Mouse (Mus musculus) forebrain, embryonic 16.5 days (tissue): ENCODE results near the gene Zdhhc3. TPM values are rescaled to one million over a fixed set of nuclear protein-coding genes. Genes with fewer than 3 reads are reported as not detected.
A peak's percentile ranks its signal among the peaks of the same experiment; 100 is the strongest.

Experiments used
- ATAC-seq: fragments of 200-750 bp; cut with Nextera tagmentation; 2 replicates; pipeline ENCODE4 v1.8.0; 2017; ENCODE audit warnings: mild to moderate bottlenecking, moderate library complexity
- H3K27ac ChIP-seq: fragments of 300-500 bp; sonication (generic); 2 replicates; pipeline ENCODE4 v1.5.1; 2014; ENCODE audit warnings: low read length, control low read depth
- H3K27me3 ChIP-seq: fragments of 300-500 bp; sonication (generic); replicated peaks from 2 replicates; pipeline ENCODE4 v1.6.1; 2014; ENCODE audit warnings: low read length; ENCODE audit not compliant: control insufficient read depth, insufficient read depth
- H3K36me3 ChIP-seq: fragments of 300-500 bp; sonication (generic); 2 replicates; pipeline ENCODE4 v1.6.1; 2014; ENCODE audit not compliant: control insufficient read depth, insufficient read depth
- H3K4me1 ChIP-seq: fragments of 300-500 bp; sonication (generic); replicated peaks from 2 replicates; pipeline ENCODE4 v1.6.1; 2014; ENCODE audit warnings: low read length; ENCODE audit not compliant: control insufficient read depth, insufficient read depth
- H3K4me2 ChIP-seq: fragments of 300-500 bp; sonication (generic); 2 replicates; pipeline ENCODE4 v1.6.1; 2014; ENCODE audit warnings: mild to moderate bottlenecking, low read length, control low read depth
- H3K4me3 ChIP-seq: fragments of 300-500 bp; sonication (generic); replicated peaks from 2 replicates; pipeline ENCODE4 v1.5.1; 2014; ENCODE audit warnings: mild to moderate bottlenecking, low read length, control low read depth
- H3K9ac ChIP-seq: fragments of 300-500 bp; sonication (generic); replicated peaks from 2 replicates; pipeline ENCODE4 v1.6.1; 2014; ENCODE audit warnings: low read depth, low read length, control low read depth
- H3K9me3 ChIP-seq: fragments of 300-500 bp; sonication (generic); 2 replicates; pipeline ENCODE4 v1.6.1; 2016; ENCODE audit warnings: low read length; ENCODE audit not compliant: control insufficient read depth
- WGBS: fragments of 180-500 bp; shearing (Covaris S2); extraction: QIAGEN DNeasy Blood & Tissue Kit; methylation state at CpG from one replicate; pipeline ENCODE4 v1.1.7; 2014; 5-methylcytosine and 5-hydroxymethylcytosine counted together
- polyA plus RNA-seq: library from polyadenylated mRNA; unstranded; fragments of >200 nt; fragmentation: Nextera tagmentation; extraction: Ambion mirVana; gene quantifications from 2 replicates; pipeline ENCODE4 v1.2.1, GENCODE M21; 2015

The Zdhhc3 gene
- polyA plus RNA-seq, 1 experiment from 2014 or later: 82.1 TPM

DNA sequence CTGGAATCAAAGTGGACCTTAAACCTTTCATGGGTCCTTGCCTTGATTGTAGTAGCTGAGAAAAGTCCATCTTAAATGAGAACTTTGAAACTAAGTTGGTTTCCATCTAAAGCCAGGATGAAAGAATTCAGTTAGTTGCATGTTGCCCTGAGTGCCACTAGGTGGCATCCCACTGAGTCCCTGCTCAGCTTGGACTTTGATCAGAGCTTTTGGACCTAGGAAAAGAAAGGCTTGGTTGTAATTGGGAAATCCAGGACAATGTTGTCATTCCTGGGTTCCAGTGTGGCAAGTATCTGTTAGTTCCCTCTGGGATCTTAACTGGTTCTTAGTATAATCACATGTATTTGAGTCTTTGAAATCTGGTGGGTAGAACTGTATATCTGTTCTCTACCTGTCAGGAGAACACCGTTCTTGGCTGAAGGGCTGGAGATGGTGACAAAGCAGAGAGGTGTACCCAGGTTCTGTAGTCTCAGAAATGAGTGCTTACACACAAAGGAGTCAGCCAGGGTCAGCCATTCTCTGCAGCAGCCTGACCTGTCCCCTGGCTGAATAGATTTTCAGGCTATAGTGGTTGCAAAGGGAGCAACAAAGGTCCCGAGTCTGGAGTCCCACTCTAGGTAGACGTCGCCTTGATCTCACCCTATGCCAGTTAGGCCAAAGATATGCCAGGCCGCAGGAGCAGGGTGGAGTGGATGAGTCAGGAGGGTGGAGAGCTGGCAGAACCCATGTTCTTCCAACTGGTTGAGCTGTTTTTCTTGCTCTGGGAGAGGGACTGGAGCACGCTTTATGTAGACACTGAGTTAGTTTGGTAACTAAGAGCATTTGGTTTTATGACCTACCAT is 10.8 kb upstream of the Zdhhc3 start:
- H3K36me3 ChIP-seq: peaks cover 38% of the 10 kb centered on the region
- 95% methylated on average over 6 of the region's 6 CpGs for WGBS

DNA sequence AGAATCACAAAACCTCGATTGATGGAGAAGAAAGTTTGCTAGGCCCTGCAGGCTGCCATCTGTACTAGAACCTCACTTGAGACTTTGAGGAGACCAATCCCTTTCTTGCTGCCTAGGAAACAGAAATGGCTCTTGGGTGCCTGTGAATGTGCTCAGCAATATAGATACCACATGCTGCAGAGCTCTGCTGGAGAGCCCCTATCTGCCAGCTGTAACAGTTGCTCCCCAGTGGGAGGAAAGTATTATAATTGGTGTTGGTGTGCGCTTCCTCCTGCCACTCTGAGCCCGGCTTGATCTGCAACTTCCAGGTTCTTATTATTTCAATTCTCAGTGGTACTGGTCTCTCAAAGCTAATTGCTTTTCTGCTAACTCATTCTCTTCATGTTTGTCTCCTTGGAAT is 10.0 kb upstream of the Zdhhc3 start:
- 91% methylated on average over 3 of the region's 3 CpGs for WGBS

More for the DNA sequence above, 10.8 kb upstream of the Zdhhc3 start:
- Histone ChIP-seq H3K27me3 (no peaks in the 10 kb centered on the region), H3K9ac (no peak overlapping the region), H3K4me1 (no peaks in the 10 kb centered on the region), H3K9me3 (no peaks in the 10 kb centered on the region), H3K27ac (no peak overlapping the region), H3K4me3 (no peak overlapping the region), H3K4me2 (no peak overlapping the region)
- no peak for ATAC-seq

DNA sequence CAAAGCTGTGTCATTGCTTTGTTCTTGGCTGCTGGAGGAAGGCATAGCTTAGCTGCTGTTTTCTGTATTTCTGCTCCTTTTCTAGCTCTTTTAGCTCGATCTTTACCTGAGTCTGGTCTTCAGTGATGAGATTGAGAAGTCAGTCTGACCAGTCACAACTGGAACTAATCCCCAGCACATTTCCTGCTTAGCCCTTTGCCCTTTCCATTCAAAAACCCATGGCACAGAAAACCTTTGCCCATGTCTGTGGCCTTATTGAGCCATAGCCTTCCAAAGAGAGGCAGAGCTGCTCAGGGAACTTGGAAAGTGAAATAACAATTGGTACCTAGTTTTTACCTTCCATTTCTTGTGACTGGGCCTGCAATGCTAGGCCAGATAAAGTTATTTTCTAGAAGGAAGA is 2.6 kb upstream of the Zdhhc3 start:
- H3K4me2 ChIP-seq: no peak overlapping the region
- 96% methylated on average over 1 of the region's 1 CpGs for WGBS
- no peak overlapping the region for H3K9ac ChIP-seq
- ATAC-seq: no peak
- no peaks in the 10 kb centered on the region for H3K9me3 ChIP-seq
- H3K4me3 ChIP-seq: no peak overlapping the region
- no peak overlapping the region for H3K27ac ChIP-seq
- no peaks in the 10 kb centered on the region for H3K27me3 ChIP-seq
- H3K36me3 ChIP-seq: peaks cover 15% of the 10 kb centered on the region
- H3K4me1 ChIP-seq: peaks cover 19% of the 10 kb centered on the region

More for the DNA sequence above, 10.0 kb upstream of the Zdhhc3 start:
- Histone ChIP-seq H3K4me2 (no peak overlapping the region), H3K27me3 (no peaks in the 10 kb centered on the region), H3K9ac (no peak overlapping the region), H3K27ac (no peak overlapping the region), H3K4me3 (no peak overlapping the region), H3K9me3 (no peaks in the 10 kb centered on the region), H3K4me1 (no peaks in the 10 kb centered on the region), H3K36me3 (peaks cover 31% of the 10 kb centered on the region)
- no peak for ATAC-seq

DNA sequence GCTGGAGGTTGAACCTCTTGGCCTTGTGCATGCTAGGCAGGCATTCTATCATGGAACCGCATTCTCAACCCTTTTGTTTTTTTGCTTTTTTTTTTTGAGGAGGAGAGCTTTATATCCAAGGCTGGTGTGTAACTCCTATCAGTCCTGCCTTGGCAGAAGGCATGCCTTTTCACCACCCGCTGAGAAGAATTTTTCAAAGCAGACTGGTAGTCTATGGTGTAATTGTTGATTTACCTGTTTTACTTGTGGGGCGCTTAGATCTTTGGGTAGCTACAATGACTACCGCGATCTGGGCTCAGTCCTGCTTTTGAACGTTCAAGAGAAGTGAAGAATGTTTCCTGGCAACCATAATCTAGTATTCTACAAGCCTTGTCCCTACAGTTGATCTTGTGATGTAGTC is 926 bp upstream of the Zdhhc3 start:
- H3K4me1 ChIP-seq: peaks cover 19% of the 10 kb centered on the region
- peaks cover 2% of the 10 kb centered on the region; the same call in 1 of the 2 replicates for H3K36me3 ChIP-seq
- peak overlapping the region; percentile 93 for H3K4me2 ChIP-seq
- no peaks in the 10 kb centered on the region for H3K27me3 ChIP-seq
- no peak for ATAC-seq
- H3K9ac ChIP-seq: peak overlapping the region; percentile 81
- no peaks in the 10 kb centered on the region for H3K9me3 ChIP-seq
- 63% methylated on average over 6 of the region's 6 CpGs for WGBS
- H3K27ac ChIP-seq: peak overlapping the region; percentile 87; the same call in 1 of the 2 replicates
- H3K4me3 ChIP-seq: peak overlapping the region; percentile 68

DNA sequence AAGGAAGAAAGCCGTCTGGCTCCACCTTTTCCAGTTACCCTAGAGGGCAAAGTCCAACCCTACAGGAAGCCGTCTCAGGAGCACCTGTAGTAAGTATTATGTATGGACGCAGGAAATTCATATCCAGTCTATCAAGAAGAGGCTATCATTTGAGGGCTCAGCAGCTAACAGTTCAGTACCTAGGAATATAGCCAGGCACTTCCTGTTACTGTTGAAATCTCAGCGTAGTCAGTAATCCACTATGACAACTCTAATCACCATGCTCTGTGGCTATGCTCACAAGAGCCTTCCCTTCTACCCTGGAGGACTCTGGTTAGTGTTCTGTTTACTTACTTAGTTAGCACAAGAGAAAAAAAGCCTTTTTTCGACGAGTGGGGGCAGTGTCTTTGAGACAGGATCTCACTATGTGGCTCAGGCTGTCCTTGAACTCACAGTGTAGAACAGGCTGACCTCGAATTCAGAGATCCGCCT is 1.2 kb downstream of the Zdhhc3 start:
- no peak overlapping the region for H3K27ac ChIP-seq
- no peaks in the 10 kb centered on the region for H3K9me3 ChIP-seq
- peak overlapping the region; percentile 68 for H3K4me3 ChIP-seq
- H3K36me3 ChIP-seq: no peaks in the 10 kb centered on the region
- H3K4me2 ChIP-seq: peak overlapping the region; percentile 79
- ATAC-seq: no peak
- WGBS: 61% methylated on average over 8 of the region's 8 CpGs
- H3K9ac ChIP-seq: peak overlapping the region; percentile 81
- peaks cover 19% of the 10 kb centered on the region for H3K4me1 ChIP-seq
- H3K27me3 ChIP-seq: no peaks in the 10 kb centered on the region

DNA sequence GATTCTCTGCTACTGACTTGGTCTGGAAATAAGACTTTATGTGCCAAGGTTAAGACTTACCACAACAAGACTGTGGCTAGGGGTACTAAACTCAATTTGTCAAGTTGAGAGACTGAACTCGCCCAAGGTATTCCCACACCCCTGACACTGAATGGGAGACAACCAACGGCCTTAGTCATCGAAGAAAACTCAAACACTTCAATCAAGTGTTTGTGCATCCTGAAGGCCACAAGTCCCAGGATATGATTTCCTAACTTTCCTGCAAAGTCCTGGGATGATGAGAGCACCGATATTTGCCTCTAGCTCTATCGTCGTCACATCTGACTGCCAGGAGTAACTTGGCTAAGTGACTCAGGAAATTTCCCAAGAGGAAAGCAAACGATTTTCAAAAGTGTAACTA is 3.8 kb downstream of the Zdhhc3 start:
- Histone ChIP-seq H3K4me3 (no peak overlapping the region), H3K4me1 (peaks cover 19% of the 10 kb centered on the region), H3K9me3 (no peaks in the 10 kb centered on the region), H3K27me3 (no peaks in the 10 kb centered on the region), H3K9ac (no peak overlapping the region), H3K4me2 (no peak overlapping the region), H3K36me3 (no peaks in the 10 kb centered on the region), H3K27ac (no peak overlapping the region)
- no peak for ATAC-seq
- WGBS: 94% methylated on average over 7 of the region's 7 CpGs

DNA sequence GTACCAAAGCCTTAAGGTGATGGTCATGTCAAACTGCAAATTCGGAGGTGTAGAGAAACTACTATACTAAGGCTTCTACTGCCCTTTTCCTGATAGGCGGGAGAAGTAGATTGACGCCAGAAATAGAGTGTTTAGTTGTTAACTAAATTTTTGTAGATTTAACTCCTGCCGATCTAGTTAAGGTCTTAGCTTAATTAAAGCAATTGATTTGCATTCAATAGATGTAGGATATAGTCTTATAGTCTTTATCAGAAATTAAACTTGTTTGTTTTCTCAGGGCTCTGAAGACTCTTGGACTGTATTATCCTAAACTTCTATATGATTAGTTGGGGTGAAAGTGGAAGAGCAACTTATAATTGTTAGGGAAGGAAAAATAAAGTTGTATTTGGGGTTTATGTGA is 5.8 kb downstream of the Zdhhc3 start:
- ATAC-seq: no peak
- Histone ChIP-seq H3K4me1 (peaks cover 10% of the 10 kb centered on the region), H3K27ac (no peak overlapping the region), H3K36me3 (no peaks in the 10 kb centered on the region), H3K9me3 (no peaks in the 10 kb centered on the region), H3K27me3 (no peaks in the 10 kb centered on the region), H3K4me2 (no peak overlapping the region), H3K9ac (no peak overlapping the region), H3K4me3 (no peak overlapping the region)
- WGBS: 82% methylated on average over 4 of the region's 4 CpGs

DNA sequence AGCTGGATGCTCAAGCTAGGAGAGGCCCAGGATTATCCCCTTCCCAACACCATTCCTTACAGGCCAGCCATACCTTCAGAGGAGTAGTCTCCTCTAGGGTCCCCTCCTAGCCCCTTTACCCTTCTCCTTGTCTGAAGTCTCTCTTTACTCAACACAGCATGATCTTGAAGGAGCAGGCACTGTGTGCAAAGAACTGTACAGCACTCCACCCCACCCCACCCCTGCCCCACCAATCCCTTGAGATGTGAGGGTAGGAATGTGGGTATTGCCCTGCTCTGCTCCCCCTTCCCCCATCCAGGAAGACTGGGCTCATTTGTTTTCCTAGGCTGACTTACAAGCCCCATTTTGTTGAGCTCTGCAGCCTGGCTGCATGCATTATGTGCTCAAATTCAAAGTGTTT is 8.6 kb downstream of the Zdhhc3 start:
- Histone ChIP-seq H3K36me3 (peaks cover 5% of the 10 kb centered on the region; the same call in 1 of the 2 replicates), H3K9me3 (no peaks in the 10 kb centered on the region), H3K27me3 (no peaks in the 10 kb centered on the region), H3K27ac (no peak overlapping the region), H3K4me3 (no peak overlapping the region), H3K9ac (no peak overlapping the region), H3K4me1 (no peaks in the 10 kb centered on the region), H3K4me2 (no peak overlapping the region)
- ATAC-seq: no peak

DNA sequence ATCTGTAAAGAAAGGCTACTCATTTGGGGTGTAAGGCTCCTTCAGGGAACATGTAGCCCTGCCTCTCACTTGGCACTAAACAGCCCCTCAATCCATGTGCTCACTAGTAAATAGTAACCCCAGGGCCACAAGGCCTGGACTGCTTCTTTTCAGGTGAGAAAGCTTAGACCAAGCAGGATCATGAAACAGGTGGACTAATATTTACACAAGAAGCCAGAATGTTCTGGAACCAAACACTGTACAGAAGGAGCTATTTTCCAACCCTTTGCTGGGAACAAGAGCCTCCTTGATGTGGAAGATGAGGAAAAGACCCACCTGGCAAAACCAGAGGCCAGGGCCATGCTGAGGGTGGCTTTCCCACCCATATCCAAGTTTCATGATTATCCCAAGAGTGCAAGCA is 9.6 kb downstream of the Zdhhc3 start:
- Histone ChIP-seq H3K9ac (no peak overlapping the region), H3K27me3 (no peaks in the 10 kb centered on the region), H3K9me3 (no peaks in the 10 kb centered on the region), H3K4me2 (no peak overlapping the region), H3K36me3 (peaks cover 5% of the 10 kb centered on the region; the same call in 1 of the 2 replicates), H3K4me1 (no peaks in the 10 kb centered on the region), H3K4me3 (no peak overlapping the region), H3K27ac (no peak overlapping the region)
- no peak for ATAC-seq
